Mouse (Mus musculus) T-helper 1 cell (primary cell): ENCODE data around the gene Nbas.

Experiments
- in situ Hi-C: fragments of 300-600 bp; cut with MboI, MseI; formaldehyde crosslinking; loops from one replicate; pipeline ENCODE4 v1.15.1; 2025; ENCODE audit warnings: high pct_unique_total_duplicates

The Nbas gene

DNA sequence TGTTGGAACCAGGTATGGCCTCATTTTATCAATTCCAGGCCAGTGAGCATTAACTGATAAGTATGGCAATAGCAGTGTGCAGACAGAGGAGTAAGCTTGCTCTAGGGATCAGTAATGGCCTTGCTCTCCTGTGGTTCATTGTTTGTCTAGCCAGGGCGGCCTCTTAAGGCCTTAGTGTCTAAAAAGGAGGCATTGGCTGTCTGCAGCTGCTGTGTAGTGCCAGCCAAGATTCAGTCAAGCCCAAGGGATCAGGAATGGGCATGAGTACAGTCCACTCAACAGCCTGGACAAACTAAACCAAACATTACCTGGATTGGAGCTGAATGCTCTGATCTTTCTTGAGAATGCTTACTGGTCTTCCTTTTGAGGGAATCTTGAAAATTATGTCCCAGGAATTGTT, 120.7 kb downstream of the Nbas start:
- in situ Hi-C loops, result no loop called here

DNA sequence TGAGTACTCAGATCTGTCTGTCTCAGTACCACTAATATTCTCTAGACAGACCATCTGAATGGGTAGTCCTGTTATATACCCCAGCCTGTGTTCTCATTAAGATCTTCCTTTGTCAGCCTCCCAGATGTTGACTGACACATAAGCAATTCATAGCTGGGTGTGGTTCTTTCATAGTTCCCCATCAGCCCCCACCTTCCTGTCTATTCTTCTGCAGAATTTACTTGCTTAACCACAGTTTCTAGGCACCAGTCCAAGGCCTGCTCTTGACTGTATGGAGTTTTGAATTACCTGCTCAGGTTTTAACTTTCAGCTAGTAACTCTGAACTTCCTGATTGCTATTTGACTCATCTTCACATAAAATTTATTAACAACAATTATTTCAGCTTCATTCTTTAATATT, 141.3 kb downstream of the Nbas start:
- in situ Hi-C loops, result no loop called here

DNA sequence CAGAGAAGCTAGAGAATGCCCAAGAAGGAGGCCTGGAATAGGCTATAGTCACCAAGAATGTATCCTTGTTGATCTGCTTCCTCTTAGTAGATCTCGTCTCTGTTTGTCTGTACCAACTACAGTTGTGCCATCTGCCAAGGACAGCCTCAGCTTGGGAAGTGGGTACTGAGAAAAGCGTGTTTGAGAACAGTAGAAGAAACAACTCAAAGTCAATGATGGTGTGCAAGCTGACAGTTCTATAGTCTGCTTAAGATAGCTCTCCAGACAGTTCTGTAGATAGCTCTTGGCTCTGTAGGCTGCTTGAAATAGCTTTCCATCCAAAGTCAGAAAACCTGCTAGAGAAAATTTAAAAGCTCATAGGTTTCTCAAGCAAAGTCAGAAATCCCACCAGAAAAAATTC, 149.7 kb downstream of the Nbas start:
- in situ Hi-C loops, result no loop called here

DNA sequence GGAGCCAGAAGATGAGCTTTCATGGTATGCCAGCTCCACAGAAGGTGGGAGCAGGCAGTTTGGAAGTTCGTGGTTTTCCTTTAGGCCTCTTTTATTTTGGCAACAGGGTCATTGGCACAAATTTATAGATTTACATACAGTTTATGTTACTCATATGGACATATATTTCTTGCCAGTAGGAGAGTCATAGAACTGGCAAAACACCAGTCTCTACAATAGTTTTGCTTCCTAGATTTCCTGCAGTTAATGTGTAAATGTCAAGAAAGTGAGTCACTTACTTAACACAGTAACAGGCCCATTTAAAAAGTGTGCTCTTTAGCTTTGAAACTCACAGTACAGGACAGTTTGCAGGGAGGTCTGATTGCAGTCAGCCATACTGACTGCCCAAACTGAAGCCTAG, 161.3 kb downstream of the Nbas start:
- in situ Hi-C loops, result no loop called here

DNA sequence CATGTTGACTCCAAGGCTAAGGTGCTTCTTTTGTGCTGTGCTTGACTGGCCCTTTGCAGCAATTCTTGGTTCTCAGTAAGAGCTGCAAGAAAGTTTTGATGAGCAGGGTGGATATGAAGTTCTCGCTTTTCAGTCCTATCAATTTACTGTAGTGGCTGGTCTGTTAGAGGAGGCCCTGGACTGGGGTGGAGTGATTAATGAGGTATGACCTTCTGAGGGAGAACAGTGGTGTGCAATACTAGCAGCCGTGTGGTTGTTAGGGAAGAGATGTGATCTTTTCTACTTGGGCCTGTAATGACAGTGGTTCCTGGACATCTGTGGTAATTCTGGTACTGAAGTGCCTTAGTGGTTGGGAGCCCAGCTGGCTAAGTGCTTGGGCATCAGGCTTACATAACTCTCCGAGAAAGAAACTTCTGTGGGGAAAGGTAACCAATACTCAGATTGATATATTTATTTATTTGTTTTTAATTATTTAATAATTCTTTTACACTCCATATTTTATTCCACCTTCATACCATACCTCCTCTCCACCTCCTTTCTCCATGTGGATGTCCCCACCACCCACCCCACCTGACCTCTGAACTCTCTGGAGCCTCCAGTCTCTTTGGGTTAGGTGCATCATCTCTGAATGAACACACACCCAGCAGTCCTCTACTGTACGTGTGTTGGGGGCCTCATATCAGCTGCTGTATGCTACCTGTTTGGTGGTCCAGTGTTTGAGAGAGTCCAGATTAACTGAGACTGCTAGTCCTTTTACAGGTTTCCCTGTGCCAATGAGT, 175.9 kb downstream of the Nbas start:
- in situ Hi-C loops, result no loop called here

DNA sequence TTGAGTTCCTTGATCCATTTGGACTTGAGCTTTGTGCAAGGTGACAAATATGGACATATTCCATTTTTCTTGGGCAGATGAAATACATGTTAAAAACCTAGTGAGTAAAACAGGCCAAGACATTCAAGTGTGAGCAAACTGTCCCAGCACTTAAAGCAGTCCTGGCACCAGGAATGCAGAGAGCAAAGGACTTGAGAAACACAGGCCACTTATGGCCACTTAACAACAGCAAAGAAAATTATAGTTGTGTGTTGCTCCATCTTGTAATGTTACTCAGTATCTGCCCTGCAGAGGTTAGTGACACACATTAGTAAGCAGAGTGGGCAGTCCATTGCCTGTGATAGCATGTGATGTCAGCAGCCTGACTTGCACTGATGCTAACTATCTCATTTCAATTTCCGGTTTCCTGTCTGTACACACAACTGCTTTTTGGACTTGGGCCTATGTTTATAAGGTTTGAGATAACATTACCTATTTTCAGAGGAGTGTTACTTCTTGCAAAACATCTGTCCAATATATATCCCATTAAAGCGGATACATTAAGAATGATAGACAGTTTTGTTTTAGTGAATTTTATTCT, 176.6 kb downstream of the Nbas start:
- in situ Hi-C loops, result no loop called here

DNA sequence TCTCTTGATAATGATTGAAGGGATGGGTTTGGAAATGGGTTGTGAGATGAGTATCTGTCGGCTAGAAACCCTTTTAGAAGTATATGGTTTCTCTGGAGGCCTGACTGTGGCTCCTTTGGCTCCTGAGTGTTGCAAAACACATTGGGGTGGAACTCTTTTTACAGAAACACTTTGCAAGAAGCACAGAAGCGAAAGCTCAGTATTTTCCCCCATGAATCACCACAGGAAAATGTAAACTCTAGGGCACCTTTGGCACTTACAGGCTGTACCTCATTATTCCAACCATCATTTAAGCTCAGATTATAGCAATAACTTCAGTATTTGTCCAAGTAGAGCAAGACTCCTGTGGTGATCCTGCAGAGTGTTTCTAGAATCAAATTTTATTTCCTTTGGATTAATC, 180.0 kb downstream of the Nbas start:
- in situ Hi-C loops, result no loop called here

DNA sequence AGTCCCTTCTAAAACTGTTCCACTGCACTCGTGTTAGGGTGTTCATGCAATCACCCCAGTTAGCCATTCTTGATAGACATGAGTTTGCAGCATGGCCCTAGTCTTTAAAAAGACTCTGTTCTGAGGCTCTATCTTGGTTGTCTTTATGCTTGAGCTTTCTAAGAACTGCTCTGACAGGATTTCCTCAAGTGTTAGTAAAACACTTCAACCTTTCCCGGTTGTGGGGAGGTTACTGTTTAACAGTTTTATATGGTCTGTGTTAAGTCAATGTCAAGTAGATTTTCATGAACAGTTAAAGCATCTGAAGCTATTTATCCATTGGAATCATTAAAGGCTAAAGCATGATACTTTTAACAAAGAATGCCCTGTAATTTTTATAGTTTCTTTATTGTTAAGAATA, 183.1 kb downstream of the Nbas start:
- in situ Hi-C loops, result no loop called here

DNA sequence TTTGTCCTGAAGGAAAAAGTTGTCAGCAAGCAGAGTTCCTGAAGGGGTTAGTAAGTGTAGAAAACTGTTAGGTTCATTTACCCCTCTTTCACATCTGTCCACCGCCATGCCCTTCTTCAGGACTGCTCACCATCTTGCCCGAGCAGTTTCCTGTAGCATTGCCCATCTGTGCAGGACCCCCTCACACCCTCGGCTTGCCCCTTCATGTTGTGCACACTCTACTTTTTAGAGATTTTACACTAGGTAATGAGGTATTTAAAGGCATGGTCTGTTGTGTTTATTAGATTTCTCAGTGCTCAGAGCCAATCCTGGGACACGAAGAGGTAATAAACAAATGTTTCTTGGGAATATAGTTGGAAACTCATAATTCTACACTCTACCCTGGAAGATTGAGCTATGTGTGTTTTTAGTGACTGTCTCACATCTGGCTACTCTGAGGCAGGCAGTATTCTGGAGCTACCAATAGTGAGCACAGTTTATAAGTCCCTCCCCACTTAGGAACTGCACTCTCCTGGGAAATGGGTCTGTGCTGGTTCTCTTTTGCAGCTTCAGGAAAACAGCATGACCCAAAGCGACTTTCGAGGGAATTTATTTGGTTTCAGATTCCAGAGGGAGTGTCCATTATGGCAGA, 191.4 kb downstream of the Nbas start:
- in situ Hi-C loops, result no loop called here

DNA sequence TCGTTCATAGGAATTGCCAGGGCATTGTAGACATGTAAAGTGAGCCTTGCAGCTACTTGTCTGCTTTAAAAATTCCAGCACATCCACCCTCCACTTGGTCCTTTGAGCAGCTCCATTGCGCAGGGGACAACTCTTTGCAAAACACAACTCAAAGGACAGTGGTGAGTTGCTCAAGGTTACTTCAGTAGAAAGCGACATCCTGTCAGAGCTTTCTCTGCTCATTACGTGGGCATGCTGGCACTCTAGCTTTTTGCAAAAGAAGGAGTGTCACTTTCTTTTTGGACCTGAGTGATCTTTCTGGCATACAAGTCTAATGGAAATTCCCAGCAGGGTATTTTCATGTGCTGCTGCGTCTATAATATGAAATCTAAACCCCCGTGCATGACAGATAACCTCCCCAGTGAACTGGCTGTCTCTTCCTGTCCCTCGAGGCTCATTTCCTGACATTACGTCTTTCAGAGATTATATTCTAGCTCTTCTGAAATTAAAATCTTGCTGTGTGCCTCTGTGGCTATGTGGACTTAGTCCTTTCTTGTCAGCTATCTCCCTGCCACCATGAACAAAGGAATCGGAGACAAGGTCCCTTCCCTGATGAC, 192.7 kb downstream of the Nbas start:
- in situ Hi-C loops, result no loop called here

DNA sequence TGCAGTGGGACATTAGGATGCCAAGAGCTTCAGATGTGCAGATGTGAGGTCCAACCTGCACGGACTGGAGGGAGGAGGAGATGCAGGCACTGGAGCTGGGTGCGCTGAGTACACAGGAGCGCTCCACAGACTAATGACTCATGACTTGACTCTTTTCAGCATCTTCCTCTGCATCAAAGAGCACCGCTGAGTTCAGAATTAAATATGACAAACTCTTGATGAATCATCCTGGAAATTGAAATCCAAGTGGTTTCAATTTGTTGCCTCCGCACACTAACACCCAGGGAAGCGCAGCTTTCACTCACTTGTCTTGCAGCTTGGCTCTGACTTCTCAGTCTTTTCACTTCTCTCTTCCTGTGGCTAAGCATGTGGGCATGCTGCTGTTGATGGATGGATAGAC, 193.5 kb downstream of the Nbas start:
- in situ Hi-C loops, result no loop called here

DNA sequence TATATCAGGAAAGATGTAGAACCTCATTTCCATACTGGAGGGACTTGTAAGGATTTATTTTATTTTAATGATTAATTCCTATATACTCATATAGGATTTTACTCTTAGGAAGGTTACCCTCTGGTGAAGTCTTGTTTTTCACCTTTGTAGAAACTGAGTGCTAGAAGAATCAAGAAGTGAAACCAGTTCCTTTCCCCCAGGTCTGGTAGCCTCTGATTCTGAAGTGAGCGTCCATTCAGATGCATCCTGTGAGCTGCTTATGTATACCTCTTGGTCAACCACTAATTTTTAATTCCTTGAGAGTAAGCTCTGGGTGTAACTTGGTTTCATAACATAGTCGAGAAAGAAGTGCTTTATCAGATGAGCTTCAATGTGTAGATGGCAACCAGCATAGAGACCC, 196.6 kb downstream of the Nbas start:
- in situ Hi-C loops, result no loop called here

DNA sequence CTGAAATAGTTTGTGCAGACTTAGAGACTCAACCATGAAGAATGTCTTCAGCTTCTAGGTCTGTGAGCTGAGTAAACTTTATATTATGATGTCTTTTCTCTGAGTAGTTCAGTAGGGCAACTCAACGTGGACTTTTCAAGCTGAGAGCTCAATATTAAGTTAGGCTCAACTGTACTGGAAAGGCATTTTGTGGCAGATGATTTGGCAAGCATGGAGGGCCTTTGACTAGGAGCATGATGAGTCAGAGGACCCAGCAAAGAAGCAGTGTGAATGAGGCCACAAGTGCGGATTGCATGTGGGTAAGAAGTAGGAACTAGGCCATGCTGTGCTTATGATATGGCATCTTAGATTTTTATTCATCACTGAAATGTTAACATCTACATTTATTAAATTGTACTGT, 205.9 kb downstream of the Nbas start:
- in situ Hi-C loops, result no loop called here

DNA sequence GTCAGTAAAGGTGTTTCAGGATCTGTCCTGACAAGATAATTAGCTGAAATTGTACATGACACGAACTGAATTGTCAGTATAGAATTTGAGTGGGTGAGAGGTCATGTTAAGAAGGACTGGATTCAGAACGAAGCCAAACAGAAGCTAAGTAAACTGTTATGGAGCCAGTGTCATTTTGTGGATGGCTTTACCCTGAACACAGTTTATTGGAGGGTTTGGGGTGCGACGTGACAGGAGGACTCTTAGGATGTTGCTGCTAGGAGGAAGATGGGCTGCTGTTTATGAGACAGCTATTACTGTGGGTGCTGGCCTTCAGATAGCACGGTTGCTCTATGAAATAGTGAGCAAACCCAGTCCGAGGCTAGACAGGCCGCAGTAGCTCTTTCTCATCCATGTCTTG, 210.2 kb downstream of the Nbas start:
- in situ Hi-C loops, result no loop called here

DNA sequence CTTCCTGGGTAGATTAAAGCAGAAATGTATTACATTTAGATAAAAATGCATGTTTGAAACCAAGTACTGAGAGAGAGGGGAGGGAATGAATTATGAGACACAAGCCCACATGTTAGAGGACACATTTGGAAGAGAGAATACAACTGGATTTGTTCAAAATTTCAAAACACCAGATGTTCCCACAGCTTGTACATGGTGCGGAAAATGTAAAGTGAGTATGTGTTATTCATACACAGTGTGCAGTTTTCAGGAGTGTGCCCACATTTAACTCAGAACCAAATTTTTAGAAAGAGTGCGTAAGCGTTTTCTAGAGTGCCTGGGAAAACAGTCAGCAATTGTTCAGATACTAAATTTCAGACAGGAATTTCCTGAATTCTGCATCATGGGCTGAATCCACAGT, 217.3 kb downstream of the Nbas start:
- in situ Hi-C loops, result no loop called here

DNA sequence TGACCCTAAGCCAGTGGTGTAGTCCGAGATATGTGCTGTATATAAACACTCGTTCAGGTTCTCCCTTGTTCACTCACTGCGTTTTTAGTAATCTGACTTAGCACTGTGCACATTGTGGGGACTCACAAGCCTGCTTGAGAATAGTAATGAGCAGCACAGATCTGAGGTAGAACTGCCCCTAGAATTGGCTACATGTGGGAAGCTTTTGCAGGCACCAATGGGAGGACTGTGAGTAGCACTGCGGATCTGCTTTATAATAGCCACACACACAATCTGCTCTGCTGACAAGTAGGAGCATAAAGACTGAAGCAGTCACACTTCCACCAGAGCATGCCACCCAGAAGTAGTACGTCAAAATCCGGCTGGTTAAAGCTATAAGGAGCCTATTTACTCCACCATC, 228.3 kb downstream of the Nbas start:
- in situ Hi-C loops, result no loop called here

DNA sequence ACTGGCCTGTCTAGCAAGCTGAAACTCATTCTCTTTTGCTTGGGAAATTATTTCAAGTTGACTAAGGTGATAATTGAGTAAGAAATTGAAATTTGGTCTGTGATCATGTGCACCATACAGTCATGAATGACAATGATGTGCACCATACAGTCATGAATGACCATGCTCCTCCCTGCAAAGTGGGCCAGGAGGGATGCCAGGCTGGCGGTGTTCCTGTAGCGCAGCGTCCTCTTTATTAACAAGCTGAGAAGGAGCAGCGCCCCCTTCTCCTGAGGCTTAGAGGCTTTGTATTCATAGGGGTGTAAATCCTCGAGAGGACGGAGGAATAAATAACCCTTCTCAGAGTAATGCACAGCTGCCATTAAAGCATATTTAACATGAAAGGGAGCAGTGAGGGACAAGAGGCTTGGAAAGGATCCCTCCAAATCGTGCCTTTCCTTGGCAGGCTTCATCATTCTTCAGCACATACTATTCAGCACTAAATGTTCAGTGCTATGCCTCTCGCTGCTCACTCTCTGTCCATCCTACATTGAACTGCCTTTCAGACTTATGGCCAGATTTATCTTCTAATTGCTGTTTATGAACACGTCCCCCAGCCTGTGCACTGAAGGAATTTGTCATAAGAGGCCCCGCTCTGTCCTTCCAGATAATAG, 230.4 kb downstream of the Nbas start:
- in situ Hi-C loops, result no loop called here

DNA sequence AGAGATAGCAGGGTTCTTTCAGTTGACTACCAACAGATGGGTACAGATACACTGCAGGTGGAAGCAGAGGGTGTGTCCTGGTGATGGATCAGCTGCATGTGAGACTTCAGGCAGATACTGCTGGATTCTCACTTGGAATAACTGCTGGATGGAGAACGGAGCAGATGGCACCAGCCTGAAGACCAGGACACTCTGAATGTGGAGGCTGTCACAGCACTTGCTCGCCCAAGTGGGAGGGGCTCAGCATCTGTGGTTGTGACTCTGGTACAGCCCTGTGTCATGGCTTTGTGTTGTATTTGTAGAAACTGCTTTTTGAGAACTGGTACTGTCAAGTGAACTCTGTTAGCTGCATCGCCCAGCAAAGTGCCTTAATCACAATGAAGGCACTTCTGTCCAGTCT, 231.3 kb downstream of the Nbas start:
- in situ Hi-C loops, result no loop called here

DNA sequence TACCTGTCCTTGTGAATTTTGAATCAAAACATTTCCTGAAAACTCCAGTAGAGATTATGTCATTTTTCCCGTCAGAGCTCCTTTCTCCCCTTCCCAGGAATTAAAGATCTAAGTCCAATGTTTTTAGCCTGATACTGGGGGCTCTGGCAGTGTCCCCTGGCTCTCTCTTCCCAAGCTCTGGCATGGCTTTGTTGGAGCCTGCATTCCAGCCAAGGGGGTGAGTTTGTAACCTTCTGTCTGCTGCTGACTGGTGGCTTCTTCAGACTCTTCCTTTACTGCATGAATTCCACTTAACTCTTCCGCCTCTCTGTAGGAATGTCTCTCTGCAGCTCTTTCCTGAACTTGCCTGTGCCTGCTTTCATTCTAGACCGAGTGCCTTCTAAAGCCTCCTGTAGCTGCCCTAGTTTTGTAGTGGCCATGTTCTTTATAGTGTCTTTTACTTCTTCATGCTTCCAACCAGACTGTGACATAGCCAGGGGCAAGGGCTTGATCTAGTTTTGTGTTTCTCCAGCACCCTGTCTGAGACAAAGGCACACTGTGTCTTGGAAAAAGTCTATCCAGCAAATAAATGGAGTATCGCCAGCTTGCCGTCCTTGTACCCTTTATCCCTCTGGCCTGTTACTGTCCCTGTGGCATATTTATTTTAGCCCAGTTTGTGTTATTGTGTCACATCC, 236.0 kb downstream of the Nbas start:
- in situ Hi-C loops, result no loop called here

DNA sequence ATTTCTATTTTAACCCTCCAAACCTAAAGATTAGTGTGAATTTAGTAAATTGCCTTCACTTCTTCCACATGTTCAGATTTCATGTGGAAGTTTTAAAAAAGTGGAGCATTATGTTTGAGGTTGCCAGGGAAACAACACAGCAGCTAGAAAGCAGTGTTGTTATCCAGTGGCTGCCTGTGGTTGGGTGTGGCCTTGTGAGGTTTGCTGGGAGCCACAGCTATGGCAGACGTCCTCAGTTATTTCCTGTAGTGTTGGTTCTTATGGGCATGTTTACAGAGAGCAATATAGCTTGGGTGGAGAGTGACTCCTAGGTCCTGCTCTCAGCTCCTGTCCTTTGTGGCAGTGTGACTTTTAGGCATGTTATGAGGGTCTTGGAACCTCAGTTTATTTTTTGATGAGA, 249.1 kb downstream of the Nbas start:
- in situ Hi-C loops, result no loop called here

DNA sequence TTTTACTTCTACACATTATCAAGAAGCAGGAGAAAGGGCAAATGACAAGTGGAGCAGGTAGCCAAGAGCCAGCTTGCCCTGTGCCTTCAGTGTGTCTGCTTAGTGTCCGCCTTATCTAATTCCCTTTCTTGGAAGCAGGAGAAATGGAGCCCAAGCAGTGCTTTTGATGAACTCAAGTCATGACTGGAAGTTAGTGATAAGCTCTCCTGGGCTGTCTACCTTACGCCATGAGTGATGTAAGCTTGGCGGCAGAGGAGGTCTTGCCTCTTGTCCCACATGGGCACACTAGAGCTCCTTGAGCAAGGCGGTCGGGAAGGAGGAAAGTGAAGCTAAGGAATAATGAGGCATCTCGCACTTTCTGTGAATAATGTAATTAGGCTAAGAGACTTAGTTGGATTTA, 250.5 kb downstream of the Nbas start:
- in situ Hi-C loops, result no loop called here
